Mouse (Mus musculus) monocyte, adult 2 months (primary cell): ENCODE results near the gene Gm20388.
A peak's percentile ranks its signal among the peaks of the same experiment; 100 is the strongest.

Source experiments
- DNase-seq, 2 experiments: peaks; one replicate each; pipeline ENCODE4 v3.0.0; 2022; ENCODE audit warnings: low spot score in 2 of 2, low read depth in 1 of 2

Gm20388 gene

DNA sequence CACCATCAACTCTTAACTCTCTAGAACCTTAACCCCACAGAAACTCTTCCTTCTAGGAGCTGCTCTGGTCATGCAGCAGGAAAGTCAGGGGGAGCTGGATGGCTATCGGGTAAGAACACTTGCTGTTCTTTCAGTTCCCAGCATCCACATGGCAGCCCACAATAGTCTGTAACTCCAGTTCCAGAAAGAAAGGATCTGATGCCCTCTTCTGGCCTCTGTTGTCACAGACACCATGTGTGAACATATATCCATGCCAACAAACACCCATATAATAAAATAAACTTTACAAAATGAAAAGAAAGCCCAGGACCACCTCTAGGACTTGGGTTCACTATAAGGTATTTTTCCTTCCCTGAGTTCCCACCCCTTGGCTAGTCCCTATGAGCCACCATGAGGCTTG is 1711.2 kb downstream of the Gm20388 start:
- no peak for DNase-seq

DNA sequence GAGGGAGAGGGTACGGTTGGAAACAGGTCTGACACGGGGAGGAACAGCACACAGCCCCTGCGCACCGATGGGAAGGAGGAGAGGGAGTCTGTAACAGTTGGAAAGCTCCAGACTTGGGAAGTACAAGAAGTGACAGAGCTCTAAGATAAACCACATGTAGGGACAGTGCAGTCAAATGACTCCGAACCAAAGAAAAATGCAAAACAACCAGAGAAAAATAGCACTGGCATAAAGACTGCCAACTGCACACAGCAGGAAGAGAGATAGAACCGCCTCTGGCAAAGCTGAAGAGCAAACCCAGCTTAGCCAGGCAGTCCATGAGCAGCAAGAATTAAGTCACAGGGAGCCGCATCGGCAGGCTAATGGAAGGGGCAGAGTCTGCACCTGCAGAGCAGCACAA is 1712.4 kb downstream of the Gm20388 start:
- DNase-seq, result no peak

DNA sequence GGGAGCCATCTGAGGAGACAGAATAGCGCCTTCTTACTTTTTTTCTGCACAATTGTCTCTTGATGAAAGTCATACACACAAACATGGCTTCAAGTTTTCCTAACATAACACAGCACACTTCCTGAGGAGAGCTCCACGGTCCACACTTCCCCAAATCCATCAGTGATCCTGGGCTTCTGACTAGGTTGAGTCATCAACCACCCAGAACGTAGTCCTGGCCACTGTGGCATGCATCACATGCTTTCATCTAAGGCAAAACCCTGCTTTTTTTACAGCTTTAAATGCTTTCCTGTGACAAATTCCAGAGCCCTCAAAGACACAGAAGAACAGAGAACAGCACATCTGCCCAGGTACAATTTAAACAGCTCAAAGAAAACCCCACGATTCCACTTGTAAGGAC is 1718.0 kb downstream of the Gm20388 start:
- no peak for DNase-seq

DNA sequence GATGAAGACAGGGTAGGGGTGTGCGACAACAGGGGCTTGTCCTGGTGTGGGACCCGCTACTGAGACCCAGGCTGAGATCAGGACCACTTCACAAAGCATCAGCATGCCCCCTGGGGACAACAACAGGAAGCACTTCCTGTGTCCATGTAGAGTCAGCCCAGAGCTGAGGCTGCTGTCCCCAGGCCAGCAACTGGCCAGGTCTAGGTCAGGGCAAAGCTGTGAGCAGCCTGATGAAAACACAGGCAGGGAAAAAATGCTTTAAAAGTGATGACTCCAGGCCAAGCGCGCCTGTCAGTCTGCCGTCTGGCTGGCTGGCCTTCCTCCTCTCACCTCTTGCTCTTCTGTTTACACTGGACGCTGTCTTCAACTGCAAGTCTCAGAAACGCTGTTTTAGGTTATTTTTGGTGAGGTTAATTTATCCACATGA is 1721.0 kb downstream of the Gm20388 start:
- no peak for DNase-seq

DNA sequence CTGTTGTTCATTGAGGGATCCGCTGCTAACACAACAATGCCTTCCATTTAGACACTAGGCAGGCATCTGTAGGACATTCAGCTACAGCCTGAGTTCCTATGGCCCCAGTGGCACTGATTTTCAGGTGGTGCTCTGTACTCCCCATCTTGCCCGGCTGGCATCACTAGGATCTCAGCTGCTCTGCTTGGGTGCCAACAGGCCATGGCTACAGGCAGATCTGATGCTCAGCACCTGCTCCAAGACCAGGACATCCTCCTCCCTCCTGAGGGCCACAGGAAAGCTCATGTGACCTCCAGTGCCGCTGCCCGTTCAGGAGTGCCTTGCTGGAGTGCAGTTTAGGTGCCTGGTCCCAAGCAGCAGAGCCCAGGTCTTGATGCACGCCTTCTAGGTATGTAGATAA is 1721.8 kb downstream of the Gm20388 start:
- no peak for DNase-seq

DNA sequence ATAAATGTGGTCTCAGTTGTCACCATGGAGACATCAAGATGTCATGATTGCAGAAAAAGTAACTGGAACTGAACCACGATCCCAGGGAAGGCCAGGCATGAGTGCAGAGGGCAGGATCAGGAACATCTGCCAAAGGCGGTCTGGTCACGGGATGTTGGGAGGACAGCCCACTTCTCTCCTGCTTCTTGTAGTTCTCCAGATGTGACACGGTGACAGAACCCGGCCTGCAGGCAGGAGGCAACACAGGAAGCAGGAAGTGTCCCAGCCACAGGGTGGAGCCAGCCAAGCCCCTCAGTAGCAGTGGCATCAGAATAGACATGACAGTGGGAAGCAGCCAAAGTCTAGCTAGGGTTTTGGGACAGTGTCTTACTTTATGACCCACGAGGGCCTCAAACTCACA is 1724.9 kb downstream of the Gm20388 start:
- no peak for DNase-seq

DNA sequence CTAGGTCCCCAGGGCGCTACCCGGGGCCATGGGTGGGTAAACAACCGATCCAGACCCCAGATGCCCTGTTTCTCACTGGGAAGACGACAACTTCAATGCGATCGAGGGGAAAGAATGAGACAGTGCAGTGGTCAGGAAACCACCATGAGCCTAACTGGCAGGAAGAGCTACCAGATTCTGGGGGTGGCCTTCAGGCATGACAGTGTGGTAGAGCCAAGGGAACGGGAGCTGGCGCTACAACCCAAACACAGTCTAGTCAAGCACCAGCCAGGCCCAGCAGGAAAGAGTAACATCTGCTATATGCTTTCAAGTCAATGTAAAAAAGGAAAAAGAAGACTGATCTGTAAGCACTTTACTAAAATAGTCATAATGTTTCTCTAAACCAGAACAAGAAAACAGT is 1725.5 kb downstream of the Gm20388 start:
- no peak for DNase-seq

DNA sequence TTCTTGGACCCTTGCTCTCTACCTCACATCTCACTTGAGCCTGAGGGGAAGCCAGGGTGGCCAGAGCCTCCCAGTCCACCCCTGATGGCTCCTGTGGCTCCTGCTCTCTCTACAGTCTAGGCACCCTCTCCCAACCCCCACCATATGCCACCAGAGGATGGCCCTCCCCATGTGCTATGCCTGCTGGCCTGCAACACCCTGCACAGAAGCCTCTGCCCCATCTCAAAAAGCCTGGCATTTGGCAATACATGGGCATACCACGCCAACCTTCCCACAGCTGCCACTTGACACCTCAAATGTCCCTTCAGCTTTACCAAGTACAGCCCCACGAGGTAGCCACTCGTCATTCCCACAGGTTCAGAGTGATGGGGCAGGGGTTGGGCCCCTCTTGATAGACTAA is 1732.2 kb downstream of the Gm20388 start:
- no peak for DNase-seq

DNA sequence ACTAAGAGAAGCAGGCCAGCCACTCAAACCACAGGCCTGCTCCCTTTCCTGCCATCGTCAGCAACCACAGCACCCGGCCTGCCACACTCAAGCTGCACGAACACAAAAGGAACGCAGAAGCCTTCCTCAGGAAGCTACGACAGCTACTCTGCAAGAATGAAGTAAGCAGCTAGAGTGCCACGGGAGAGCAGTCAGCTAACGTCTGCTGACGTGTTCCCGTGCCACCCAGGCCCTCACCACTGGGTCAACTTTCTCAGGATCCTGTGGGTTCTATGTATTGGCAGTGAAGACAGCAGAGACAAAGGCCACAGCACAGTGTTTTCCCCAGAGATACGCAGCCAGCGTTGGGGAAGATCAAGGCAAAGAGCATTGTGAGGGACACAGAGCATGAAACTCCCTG is 1732.7 kb downstream of the Gm20388 start:
- DNase-seq, result no peak

DNA sequence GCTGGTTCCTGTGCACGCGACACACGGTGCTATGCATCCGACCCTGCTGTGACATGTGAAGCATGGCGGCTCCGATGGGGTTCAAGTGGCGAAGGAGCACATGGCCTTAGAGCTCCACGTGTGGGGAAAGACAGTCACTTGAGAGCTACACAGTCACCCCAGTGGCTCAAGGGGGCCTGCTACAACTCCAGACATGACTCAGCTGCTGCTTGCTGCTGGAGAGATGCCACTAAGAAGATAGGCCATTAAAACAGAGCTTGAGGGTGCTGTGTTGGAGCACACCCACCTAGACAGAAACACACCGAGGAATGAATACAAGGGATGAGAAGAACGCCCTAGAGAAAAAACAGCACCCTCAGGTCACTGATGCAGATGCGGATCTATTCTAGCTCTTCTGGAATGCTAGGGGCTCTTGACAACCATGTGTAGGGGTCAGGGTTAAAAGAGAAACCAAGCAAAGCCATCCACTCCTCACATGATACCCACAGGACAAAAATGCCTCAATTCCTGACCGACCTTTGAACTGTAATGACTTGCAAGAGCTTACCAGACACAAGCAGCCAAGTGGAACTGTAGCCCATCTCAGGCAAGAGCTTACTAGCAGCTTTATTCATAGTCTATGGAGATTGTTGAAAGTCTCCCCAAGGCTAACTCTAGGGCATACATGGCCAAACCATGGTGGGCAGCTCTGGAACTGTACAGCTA is 1737.0 kb downstream of the Gm20388 start:
- no peak for DNase-seq

DNA sequence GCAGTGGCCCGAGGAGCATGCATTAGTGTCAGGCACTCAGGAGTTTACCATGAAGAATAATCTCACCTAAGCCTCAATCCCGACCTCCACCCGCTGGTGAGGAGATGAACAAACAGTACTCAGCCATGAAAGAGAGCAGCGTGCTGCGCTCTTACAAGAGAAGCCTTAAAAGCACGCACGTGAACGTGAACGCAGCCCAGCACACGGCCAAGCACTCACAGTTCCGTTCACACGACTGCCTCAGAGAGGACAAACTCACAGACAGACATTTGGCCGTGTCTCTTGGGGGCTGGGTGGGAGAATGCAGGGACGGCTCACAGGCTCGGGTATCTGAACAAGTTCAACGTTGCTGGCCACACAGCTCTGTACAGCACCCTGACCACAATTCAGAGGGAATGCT is 1737.8 kb downstream of the Gm20388 start:
- no peak for DNase-seq

DNA sequence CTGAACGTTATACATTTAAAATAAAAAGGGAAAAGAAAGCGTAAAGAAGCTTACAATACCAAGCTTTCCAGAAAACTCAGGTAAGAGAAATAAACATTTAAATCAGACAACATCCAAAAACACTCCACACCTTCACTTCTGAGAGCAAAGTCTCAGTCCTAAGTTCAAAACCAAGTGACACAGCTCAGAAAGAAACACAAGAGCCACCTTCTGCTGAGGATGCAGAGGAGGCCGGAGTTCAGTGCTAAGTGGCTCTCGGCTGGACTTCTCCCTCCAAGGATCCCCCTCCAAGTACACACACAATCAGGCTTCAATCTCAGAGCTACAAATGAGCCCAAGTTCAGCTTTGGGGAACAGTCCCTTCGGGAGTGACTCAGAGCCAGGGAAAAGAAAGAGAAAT is 1738.8 kb downstream of the Gm20388 start:
- no peak for DNase-seq

DNA sequence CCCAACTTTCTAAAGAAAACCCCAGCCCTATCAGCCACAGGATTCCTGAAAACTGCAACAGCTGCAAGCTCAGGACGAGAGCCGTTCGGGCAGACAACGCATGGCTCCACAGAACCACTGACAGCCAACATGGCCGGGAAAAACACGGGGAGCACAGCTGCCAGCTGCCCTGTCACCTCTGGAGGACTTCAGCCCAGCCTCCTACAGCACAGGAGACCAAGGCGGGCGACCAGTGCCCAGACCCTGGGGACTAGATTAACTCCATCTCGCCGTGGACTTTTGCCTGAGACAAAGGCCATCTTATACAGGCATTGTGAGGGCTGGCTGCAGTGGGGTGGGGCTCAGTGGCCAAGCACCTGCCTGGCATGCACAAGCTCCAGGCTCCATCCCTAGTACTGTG is 1739.3 kb downstream of the Gm20388 start:
- no peak for DNase-seq

DNA sequence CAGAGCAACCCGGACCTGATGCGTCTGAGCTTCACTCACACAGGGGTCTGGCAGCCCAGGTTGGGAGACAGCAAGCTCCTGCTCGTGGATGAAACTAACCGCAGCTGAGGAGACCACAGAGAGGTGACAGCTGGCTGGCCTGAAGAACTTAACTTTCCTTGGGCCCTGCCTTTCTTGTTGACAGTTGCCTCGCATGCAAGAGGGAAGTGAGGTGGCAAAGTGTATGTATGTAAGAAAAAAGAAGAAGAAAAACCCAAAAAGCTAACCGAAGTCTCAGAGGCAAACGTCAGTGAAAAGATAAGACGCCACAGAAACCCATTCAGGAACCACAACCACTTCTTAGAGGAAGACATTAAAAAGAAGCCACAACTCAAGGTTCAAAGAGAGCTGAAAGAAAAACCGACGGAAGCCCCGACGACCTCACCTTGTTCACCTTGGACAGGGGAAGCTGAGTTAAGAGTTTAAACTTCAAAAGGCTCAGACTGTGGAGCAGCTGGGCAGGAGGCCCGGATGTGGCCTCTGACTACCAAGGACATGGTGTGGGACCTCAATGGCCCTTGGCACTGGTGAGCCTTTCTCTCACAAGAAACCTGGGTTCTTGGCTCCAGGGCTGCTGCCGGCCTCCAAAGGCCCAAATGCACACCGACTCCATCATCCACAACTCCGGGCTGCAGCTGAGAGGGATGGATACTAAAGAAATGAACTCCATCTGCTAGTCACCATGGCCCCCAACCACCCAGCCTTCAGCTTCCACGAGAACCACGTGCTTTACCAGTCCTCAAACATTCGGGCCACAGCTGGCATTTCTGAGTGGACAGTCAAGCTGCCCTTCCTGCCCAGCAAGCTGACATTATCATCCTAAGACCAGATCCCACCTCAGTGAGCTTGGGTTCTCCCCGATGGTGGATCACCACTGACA is 1740.0 kb downstream of the Gm20388 start:
- DNase-seq, result no peak

DNA sequence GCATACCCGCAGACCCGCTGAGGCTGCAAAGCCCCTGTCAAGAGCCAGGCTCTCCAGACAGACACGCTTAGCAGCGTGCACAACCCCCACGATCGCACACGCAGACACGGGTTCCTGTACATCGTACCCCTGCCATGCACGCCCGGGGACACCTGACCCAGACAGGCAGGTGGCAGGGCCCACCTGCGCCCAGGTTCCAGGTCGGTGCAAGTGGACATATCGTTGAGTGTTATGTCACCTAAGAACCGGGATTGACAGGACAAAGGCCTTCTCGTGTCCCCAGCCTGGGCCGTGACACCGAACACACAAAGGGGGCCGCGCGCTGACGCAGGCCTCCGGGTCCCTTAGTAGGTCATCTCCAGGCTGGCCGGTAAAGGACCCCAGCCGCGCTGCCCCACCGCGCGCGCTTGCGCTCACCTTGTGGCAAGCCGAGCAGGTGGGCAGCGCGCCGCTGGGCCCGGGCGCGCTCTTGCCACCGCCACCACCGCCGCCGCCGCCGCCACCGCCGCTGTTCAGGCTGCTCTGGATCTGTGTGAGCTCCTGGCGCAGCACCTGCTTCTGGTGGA is 1740.8 kb downstream of the Gm20388 start:
- DNase-seq, result no peak

DNA sequence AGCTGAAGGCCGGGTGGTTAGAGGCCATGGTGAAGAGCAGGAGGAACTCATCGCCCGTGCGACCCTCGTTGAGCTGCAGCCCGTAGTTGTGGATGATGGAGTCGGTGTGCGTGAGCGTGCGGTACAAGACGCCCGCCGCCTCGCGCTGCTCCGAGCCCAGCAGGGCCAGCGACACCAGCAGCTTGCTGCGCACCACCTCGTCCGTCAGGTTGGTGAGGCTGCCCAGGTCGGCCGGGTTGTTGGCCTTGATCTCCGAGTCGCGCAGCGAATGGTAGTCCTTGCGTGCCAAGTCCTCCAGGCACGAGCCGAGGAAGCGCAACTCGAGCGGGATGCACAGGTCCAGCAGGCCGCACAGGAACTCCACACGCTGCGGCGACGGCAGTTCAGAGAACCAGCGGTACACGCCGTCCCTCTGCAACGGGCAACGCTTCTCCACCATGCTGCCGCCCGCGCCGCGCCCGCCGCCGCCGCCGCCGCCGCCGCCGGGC is 1741.3 kb downstream of the Gm20388 start:
- no peak for DNase-seq

DNA sequence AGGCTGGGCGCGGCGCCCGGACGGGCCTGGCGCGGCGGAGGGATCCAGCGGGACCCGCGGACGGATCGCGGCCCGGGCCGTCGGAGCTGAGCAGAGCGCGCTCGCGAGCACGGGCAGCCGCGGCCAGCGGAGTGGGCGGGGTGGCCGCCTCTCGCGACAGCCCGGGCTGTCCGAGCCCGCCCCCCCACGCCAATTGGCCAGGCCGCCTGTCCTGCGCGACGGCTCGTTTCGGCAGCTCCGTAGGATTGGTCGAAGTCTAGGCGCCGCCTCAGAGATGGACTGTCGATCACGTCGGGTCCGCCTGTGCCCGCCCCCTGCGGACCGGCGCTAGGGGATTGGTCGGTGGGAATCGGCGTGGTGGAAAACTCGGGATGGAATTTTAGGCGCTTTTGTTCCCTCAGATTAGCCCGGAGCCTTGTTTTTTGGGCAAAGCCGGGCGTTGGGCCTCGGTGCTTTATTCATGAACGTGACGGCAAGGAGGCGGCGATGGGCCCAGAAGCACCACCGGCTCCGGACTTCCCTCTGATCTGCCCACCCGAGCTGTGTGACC is 1742.2 kb downstream of the Gm20388 start, which contains the start of gene Zcchc14:
Gene Zcchc14, minus strand, starts transcription at position 128 of the 550 bp plus-strand sequence.
- peak; percentile 13 to 24 for DNase-seq

DNA sequence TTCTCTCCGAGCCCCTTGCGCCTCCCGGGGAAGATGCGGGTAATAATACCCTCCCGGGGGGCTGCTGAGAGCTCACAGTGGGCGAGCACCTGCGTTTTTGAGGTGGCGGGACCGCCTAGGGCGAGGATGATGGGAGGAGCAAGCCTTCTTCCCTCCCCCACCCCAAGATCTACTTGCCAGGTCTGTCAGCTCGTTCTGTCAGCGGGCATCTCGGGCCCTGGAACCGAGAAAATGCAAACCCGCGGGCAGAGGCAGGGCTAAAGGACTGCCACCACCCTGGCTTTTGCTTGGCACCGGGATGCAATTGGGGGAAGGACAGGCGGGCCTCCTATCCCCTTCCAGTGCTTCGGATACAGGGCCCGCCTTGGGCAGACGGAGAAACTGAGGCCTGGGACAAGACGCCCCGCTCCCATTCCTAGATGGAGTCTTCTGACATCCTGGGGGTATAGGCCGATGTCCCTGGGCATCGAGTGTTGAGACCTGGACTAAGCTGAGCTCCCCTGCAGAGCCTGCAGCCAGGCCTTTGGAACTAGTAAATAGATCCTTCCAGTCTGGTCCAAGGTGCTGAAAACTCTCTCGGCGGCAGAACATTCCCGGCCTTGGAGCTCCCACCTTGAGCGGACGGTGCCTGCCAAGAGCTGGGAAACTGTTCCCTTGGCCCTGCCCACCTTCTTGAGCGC is 1742.8 kb downstream of the Gm20388 start:
- DNase-seq, result no peak

DNA sequence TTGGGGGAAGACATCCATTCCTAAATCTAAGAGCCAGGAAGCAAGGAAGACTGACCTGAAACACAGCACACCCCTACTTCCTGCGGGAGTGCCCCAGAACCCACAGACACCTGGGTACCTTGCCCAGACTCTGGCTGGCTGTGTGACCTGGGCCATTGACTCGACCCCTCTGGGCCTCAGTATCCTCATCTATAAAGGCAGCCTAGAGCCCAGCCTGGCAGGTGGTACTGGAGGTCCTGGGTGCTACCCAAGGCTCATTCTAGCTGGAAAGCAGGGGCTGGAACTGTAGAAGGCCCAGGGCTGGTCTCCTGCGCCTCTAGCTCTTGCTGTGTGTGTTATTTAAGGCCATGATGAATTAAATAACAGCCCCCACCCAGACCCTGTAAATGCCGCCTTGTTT is 1743.5 kb downstream of the Gm20388 start:
- no peak for DNase-seq

DNA sequence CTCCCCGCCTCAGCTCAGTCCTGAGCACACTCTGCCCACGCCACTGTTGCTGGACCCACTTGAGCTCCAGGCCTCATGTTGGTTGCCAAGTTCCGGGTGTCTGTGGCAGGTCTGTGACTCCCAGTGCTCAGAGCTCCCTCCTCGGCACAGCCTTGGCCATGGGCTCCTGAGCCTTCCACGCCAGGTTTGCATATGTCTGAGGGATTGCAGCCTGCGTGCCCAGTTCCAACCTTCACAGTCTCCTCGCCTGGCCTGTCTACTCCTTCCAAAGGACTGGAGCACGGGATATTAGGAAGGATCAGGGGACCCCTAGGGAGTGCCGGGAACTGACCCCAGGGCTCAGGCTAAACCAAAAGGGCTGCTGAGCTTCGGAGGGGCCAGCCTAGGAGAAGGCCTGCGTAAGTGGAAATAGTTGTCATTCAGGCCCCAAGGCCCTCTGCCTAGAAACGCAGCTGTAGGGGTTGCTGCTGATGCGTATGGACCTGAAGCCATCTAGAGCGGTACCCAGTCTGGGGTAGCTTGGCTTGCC is 1744.4 kb downstream of the Gm20388 start:
- no peak for DNase-seq

DNA sequence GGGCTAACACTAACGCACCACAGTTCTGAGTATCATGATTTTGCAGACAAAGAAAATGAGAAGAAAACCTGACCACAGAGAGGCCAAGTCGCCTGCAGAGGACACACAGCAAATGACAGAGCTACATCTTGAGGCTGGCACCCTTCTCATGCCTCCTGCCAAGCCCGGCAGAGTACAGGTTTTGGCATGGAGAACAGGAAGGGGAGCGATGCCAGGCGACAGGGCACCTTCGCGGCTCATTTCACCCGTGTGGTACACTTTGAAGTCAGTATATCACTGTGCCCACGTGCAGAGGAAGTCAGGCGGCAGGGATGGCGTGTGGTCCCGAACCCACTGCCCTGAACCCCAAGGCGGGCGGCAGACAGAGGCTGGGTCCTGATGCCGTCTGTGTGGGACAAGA is 1750.0 kb downstream of the Gm20388 start:
- DNase-seq, result no peak
